Comparison of ENCODE assay signal across 19 mouse cellular contexts in genomic region chr1:23466340-23466739, GRCm38 (mm10).
"Had no signal": no experiment of that assay in that cellular context is flagged by ENCODE, and none has a peak within 500 bp of the region (broad histone marks: within the 10 kb centered on the region; RNA-seq: fewer than 3 reads in every experiment).

No protein-coding gene starts in this region.

- H3K36me3 ChIP-seq: neural tube, embryonic 13.5 days; neural tube, embryonic 15.5 days had no signal

- DNase-seq: lung, adult 18-20 months; lung, embryonic 14.5 days; lung, postnatal 10 days; lung, postnatal 4 days; midbrain, embryonic 14.5 days; retina, postnatal 1 day; right cerebral cortex, adult 18-20 months; right cerebral cortex, postnatal 25 days; right cerebral cortex, postnatal 4 days; spleen, adult 18-20 months; thymus, adult 2 months; thymus, postnatal 25 days; thymus, postnatal 4 days had no signal

- H3K4me1 ChIP-seq: neural tube, embryonic 13.5 days; neural tube, embryonic 15.5 days had no signal

- ATAC-seq: midbrain, embryonic 16.5 days had no signal

- H3K4me3 ChIP-seq: myocyte; neural tube, embryonic 13.5 days; neural tube, embryonic 15.5 days had no signal

- H3K27ac ChIP-seq: liver, embryonic 14.5 days; neural tube, embryonic 13.5 days; neural tube, embryonic 15.5 days had no signal

- H3K27me3 ChIP-seq: neural tube, embryonic 13.5 days; neural tube, embryonic 15.5 days had no signal

- H3K4me2 ChIP-seq: lung, embryonic 14.5 days; midbrain, embryonic 11.5 days; neural tube, embryonic 13.5 days; neural tube, embryonic 15.5 days had no signal

- H3K9ac ChIP-seq: liver, embryonic 14.5 days; lung, embryonic 14.5 days; neural tube, embryonic 13.5 days; neural tube, embryonic 15.5 days had no signal

- H3K9me3 ChIP-seq: neural tube, embryonic 13.5 days; neural tube, embryonic 15.5 days had no signal
